Mouse (Mus musculus) bone marrow, adult 2 months (tissue): ENCODE measurements around the gene A4gnt. TPM values are rescaled to one million over a fixed set of nuclear protein-coding genes. Genes with fewer than 3 reads are reported as not detected.
"Not testable (repeated sequence)": the region's sequence is repeated elsewhere in the genome, so short reads cannot be mapped to it uniquely, and the experiment has no call there.

ENCODE experiments used
- H3K27ac ChIP-seq: fragments of 200-500 bp; 2 replicates; pipeline ENCODE4 v1.5.1; 2012; ENCODE audit warnings: low read depth, mild to moderate bottlenecking, control low read depth, inconsistent platforms, low read length; ENCODE audit not compliant: control insufficient read depth, poor library complexity, insufficient read depth
- H3K4me1 ChIP-seq: fragments of 200-500 bp; 2 replicates; pipeline ENCODE4 v1.6.1; 2011; ENCODE audit warnings: low read length; ENCODE audit not compliant: control insufficient read depth, insufficient read depth
- H3K4me3 ChIP-seq: fragments of 200-500 bp; replicated peaks from 2 replicates; pipeline ENCODE3; 2011; ENCODE audit warnings: mild to moderate bottlenecking, low read depth, low read length, control low read depth; ENCODE audit not compliant: control insufficient read depth
- CTCF ChIP-seq: fragments of 200-500 bp; IDR thresholded peaks from 2 replicates; pipeline ENCODE4 v1.5.1; 2011; ENCODE audit warnings: low read length, control low read depth; ENCODE audit not compliant: control insufficient read depth, insufficient read depth
- POLR2A ChIP-seq: fragments of 200-500 bp; IDR thresholded peaks from 2 replicates; pipeline ENCODE4 v1.6.1; 2011; ENCODE audit warnings: low read depth, mild to moderate bottlenecking, control low read depth, low read length, borderline replicate concordance; ENCODE audit not compliant: control insufficient read depth
- WGBS: fragments of 180-500 bp; shearing (Covaris S2); methylation state at CpG from one replicate; pipeline ENCODE4 v1.1.7; 2018; 5-methylcytosine and 5-hydroxymethylcytosine counted together
- polyA plus RNA-seq: library from polyadenylated mRNA; stranded (reverse); fragments of >200 nt; gene quantifications from 2 replicates; pipeline ENCODE4 v1.2.4, GENCODE M21; 2011; ENCODE audit warnings: low replicate concordance; ENCODE audit not compliant: missing spikeins, insufficient read depth, insufficient read length

Gene A4gnt
- polyA plus RNA-seq, 1 experiment = not detected

DNA sequence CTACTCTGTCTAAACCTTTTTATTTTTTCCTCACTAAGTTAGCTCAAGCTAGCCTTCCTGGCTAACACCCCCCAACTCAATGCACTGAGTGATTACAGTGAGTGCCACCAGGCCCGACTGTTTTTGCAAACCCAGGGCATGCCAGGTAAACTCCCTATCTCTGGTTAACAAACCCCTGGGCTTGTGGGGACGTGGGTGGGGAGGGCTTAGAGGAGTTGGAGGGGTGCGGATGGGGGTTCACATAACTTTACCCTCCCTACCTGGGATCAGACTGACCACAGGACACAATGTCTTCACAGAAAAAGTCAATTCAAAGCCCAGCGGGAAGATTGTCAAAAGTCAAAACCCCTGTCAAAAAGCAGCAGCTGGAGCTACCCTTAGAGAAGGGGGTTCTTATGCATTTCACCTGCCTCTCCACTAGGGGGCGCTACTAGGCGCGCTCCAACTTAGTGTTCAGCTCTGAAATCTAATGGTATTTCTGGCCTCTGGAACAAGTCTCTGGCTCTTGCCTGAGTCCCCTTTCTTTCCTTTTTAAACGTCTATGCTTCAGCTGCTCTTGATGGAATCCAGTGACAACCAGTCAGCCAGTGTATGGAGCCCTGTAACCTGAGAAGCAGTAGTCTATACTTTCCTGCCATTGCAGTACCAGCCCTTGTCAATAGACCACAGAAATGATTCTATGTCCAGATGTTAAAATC is 24.6 kb upstream of the A4gnt start:
- Histone ChIP-seq H3K4me1 (no peaks in the 10 kb centered on the region), H3K27ac (no peak overlapping the region), H3K4me3 (no peak overlapping the region)
- TF ChIP-seq POLR2A = no peak
- TF ChIP-seq CTCF = peak; percentile 77
- WGBS = 27% methylated on average over 8 of the region's 8 CpGs

DNA sequence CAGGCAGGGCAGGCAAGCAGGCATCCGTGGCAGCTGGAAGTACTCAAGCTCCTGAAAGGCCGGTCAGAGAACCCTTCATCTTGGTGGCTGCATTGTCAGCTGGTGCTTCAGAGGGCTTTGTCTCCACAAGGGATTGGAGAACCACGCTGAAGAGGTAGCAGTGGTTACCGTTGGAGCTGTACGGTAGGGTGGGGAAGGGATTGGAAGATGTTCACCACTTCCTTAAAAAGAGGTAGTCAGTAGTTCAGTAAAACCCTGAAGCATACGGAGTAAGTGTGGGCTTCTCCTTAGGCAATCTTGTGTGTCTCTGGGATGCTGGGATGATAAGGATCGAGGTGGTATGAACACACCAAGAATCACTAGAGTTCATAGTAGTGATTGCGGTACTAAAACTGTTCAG is 21.2 kb upstream of the A4gnt start:
- WGBS = 29% methylated on average over 8 of the region's 8 CpGs
- H3K4me1 ChIP-seq = no peaks in the 10 kb centered on the region
- TF ChIP-seq POLR2A (no peak), CTCF (no peak)
- no peak overlapping the region for H3K27ac ChIP-seq
- H3K4me3 ChIP-seq = no peak overlapping the region

DNA sequence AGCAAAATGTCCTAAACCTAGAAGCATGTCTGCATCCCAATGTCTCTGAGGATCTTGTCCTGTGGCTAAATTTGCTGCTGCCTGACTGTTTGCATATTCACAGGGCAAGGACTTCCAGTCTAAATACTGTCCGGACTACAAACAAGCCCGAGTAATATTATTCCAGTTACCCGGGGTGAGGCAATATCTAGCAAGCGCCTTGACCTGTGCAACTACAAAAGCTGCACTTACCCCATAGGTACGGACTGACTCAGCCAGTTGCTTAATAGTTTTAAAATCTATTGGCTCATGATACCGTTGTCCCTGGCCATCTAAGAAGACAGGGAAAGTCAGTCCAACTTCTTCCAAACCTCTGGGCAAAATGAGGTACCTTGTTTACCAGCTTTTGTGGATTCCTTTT is 13.2 kb upstream of the A4gnt start:
- H3K4me3 ChIP-seq, H3K4me1 ChIP-seq, H3K27ac ChIP-seq: not testable (repeated sequence)
- 84% methylated on average over 6 of the region's 6 CpGs for WGBS

DNA sequence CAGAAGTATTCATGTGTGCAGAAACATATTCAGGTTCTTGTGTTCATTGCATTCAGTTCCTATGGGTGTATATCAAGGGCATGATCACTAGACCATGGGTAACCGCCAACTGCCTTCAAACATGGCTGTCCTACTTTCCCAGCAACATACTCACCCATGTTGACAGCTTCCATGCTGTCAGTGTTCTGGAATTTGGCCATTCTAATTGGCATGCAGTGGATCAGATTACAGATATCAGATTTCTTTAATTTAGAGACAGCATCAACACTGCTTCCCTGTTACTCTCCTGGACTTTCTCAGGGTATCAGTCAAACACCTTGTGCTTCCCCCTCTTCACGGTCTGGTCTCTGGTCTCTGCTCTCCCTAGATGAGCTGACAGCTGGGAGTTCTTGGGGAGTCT is 8.7 kb upstream of the A4gnt start:
- Histone ChIP-seq H3K4me3 (no peak overlapping the region), H3K4me1 (no peaks in the 10 kb centered on the region), H3K27ac (no peak overlapping the region)
- no peak for TF ChIP-seq CTCF
- TF ChIP-seq POLR2A = no peak
- 76% methylated on average over 2 of the region's 2 CpGs for WGBS

DNA sequence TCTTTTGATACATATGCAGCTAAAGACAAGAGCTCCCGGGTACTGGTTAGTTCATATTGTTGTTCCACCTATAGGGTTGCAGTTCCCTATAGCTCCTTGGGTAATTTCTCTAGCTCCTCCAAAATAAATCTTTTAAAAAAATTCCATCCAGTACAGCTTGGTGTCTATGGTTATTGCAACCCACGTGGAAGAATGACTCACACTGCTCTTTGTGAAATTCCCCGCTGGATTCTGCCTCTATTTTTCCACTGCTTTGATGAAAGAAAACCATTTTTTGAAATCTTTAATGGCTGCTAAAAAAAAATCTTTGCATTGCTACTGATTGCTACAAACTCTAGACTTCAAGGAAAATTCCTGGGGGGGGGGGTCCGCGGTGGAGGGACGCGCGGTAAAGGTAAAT is 7.4 kb downstream of the A4gnt start:
- 89% methylated on average over 8 of the region's 8 CpGs for WGBS
- H3K27ac ChIP-seq = no peak overlapping the region
- TF ChIP-seq CTCF (no peak), POLR2A (no peak)

DNA sequence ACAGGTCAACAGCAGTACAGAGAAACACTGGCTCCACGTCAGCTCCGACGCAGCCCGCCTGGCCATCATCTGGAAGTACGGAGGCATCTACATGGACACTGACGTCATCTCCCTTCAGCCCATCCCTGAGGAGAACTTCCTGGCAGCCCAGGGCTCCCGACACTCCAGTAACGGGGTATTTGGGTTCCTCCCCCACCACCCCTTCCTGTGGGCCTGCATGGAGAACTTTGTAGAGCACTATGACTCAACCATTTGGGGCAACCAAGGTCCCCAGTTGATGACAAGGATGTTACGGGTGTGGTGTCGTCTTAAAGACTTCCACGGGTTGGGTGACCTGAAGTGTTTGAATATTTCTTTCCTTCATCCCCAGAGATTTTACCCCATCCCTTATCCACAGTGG is 7.9 kb downstream of the A4gnt start:
- Histone ChIP-seq H3K27ac (no peak overlapping the region), H3K4me3 (no peak overlapping the region), H3K4me1 (no peaks in the 10 kb centered on the region)
- TF ChIP-seq POLR2A = no peak
- no peak for TF ChIP-seq CTCF
- WGBS = 87% methylated on average over 11 of the region's 11 CpGs

More for the DNA sequence above, 7.4 kb downstream of the A4gnt start:
- Histone ChIP-seq H3K4me3 (no peak overlapping the region), H3K4me1 (no peaks in the 10 kb centered on the region)

DNA sequence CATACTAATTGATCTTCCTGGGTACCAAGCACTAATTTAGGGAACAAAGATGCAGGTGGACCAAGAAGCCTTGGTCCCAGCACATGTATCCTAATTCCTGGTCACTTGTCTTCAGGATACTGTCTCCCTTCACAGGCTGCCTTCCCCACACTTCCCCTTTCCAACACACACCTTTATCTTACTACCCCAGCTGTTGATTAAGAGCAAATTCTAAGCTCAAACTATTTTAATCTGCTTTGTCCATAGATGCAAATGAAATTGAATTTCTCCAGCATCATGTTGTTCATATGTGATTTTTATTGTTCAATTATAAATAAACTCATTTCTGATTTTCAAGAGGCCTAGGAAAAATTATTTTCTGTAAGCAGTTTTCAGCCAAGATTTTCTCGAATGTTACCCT is 9.7 kb downstream of the A4gnt start:
- H3K4me3 ChIP-seq = no peak overlapping the region
- no peak for TF ChIP-seq CTCF
- no peak for TF ChIP-seq POLR2A
- no peak overlapping the region for H3K27ac ChIP-seq
- H3K4me1 ChIP-seq = no peaks in the 10 kb centered on the region
- 54% methylated on average over 1 of the region's 1 CpGs for WGBS

DNA sequence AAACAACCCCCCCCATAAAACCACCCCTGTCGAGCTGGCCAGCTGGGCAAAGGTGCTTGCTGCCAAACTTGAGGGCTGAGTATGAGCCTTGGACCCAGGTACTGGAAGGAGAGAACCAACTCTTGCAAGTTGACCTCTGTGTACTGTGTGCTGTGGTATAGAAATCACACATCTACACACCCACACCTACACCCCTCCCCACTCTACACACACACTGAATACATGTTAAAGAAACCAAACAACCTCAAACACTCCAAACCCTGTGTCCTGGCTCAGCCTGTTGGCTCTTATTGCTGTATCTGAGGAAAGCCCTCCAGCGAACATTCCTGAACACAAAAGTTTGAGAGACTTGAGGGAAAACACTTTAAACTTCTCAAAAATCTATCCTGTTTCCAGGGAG is 10.7 kb downstream of the A4gnt start:
- WGBS = 53% methylated on average over 2 of the region's 2 CpGs
- no peaks in the 10 kb centered on the region for H3K4me1 ChIP-seq
- no peak overlapping the region for H3K4me3 ChIP-seq
- H3K27ac ChIP-seq = no peak overlapping the region
- TF ChIP-seq CTCF = no peak
- no peak for TF ChIP-seq POLR2A

DNA sequence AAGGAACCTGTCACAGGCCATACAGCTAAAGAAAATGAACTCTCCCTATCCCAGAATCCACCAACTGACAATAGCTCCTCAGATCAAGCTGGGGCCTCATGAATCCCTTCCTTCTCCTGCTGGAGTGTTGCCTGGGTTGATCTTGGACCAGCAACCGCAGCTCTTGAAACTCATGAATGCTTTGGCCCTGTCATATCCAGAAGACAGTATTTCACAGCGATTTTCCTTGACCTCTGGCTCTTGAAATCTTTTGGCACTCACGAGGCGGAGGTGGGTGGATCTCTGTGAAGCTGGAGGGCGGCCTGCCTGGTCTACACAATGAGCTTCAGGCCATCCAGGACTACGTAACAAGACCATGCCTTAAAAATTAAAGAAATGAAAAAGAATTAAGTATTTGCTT is 11.8 kb downstream of the A4gnt start:
- WGBS = 75% methylated on average over 6 of the region's 6 CpGs
- no peak overlapping the region for H3K4me3 ChIP-seq
- no peaks in the 10 kb centered on the region for H3K4me1 ChIP-seq
- no peak overlapping the region for H3K27ac ChIP-seq
- TF ChIP-seq CTCF (no peak), POLR2A (no peak)

DNA sequence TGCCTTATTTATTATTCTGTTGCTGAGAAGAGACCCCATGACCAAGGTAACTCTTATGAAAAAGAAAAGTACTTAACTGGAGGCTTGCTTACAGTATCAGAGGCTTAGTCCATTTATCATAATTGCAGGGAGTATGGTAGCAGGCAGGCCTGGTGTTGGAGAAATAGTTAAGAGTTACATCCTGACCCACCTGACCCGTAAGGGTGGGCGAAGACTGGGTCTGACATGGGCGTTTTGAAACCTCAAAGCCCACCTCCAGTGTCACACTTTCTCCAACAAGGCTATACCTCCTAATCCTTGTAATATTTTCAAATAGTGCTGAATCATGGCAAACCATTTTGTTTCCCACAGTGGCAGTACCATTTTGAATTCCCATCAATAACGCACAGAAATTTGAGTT is 16.3 kb downstream of the A4gnt start:
- Histone ChIP-seq H3K4me3 (no peak overlapping the region), H3K27ac (no peak overlapping the region), H3K4me1 (no peaks in the 10 kb centered on the region)
- TF ChIP-seq CTCF = no peak
- 82% methylated on average over 4 of the region's 4 CpGs for WGBS
